In genomic region chr9:114843634-114844016, GRCm38 (mm10) we compare ENCODE assay signal across 8 mouse cellular contexts. TPM values are rescaled to one million over a fixed set of nuclear protein-coding genes. Genes with fewer than 3 reads are reported as not detected.
DNase-seq lines count a peak whose midpoint lies in the region; ATAC-seq and TF ChIP-seq lines count a peak whose summit lies in the region.

No protein-coding gene starts in this region.

- DNase-seq in testis, postnatal 14 days (ENCODE audit: low spot score) = no peak
- peak; percentile 13 to 22 for DNase-seq in cerebellum, postnatal 36 days
- DNase-seq in ovary, postnatal 14 days (ENCODE audit: low spot score) = peak; percentile 15

- H3K4me1 ChIP-seq in testis, adult 2 months (ENCODE audit: control insufficient read depth, insufficient read depth, low read length) = peaks cover 15% of the 10 kb centered on the region
- peaks cover 3% of the 10 kb centered on the region; the same call in 1 of the 2 replicates for H3K4me1 ChIP-seq in heart, embryonic 11.5 days (ENCODE audit: control insufficient read depth, insufficient read depth, low read length)
- no peaks in the 10 kb centered on the region for H3K4me1 ChIP-seq in kidney, embryonic 14.5 days (ENCODE audit: control insufficient read depth, insufficient read depth, low read length)
- peaks cover 32% of the 10 kb centered on the region for H3K4me1 ChIP-seq in lung, embryonic 15.5 days

- H3K36me3 ChIP-seq in testis, adult 2 months (ENCODE audit: control insufficient read depth, insufficient read depth, low read length) = no peaks in the 10 kb centered on the region
- H3K36me3 ChIP-seq in heart, embryonic 11.5 days (ENCODE audit: control insufficient read depth, insufficient read depth, low read length) = no peaks in the 10 kb centered on the region
- no peaks in the 10 kb centered on the region for H3K36me3 ChIP-seq in kidney, embryonic 14.5 days (ENCODE audit: control insufficient read depth, insufficient read depth, low read length)
- no peaks in the 10 kb centered on the region; the same call in 1 of the 2 replicates for H3K36me3 ChIP-seq in lung, embryonic 15.5 days

- ATAC-seq in heart, embryonic 11.5 days (replicated peaks; ENCODE audit: insufficient number of reproducible peaks, low FRiP score, low TSS enrichment) = peak; percentile 50
- peak; percentile 65 for ATAC-seq in kidney, embryonic 14.5 days (ENCODE audit: low FRiP score, low TSS enrichment)
- peak; percentile 43; the same call in 1 of the 2 replicates for ATAC-seq in lung, embryonic 15.5 days (ENCODE audit: borderline replicate concordance, extremely low read depth, low FRiP score, low TSS enrichment)
- ATAC-seq in monocyte, adult 5-6 weeks (replicated peaks; ENCODE audit: insufficient number of reproducible peaks, low FRiP score, low TSS enrichment, poor library complexity, severe bottlenecking) = no peak

- TF ChIP-seq CTCF in testis, adult 2 months (IDR thresholded peaks at IDR 0.05; ENCODE audit: control insufficient read depth, insufficient read depth, insufficient replicate concordance, low read depth, low read length) = no peak

- no peaks in the 10 kb centered on the region for H3K9me3 ChIP-seq in heart, embryonic 11.5 days (replicated peaks; ENCODE audit: control insufficient read depth, low read length)
- no peaks in the 10 kb centered on the region for H3K9me3 ChIP-seq in kidney, embryonic 14.5 days (ENCODE audit: control insufficient read depth, low read length)
- H3K9me3 ChIP-seq in lung, embryonic 15.5 days = no peaks in the 10 kb centered on the region

- peak overlapping the region; percentile 75 for H3K9ac ChIP-seq in heart, embryonic 11.5 days (ENCODE audit: low read depth, low read length)
- H3K9ac ChIP-seq in kidney, embryonic 14.5 days (ENCODE audit: low read depth, low read length) = peak overlapping the region; percentile 67
- peak overlapping the region; percentile 67 for H3K9ac ChIP-seq in lung, embryonic 15.5 days

- H3K4me3 ChIP-seq in testis, adult 2 months (ENCODE audit: control insufficient read depth, low read depth, low read length) = peak overlapping the region; percentile 86
- H3K4me3 ChIP-seq in heart, embryonic 11.5 days (ENCODE audit: low read depth, low read length) = peak overlapping the region; percentile 66
- H3K4me3 ChIP-seq in kidney, embryonic 14.5 days (ENCODE audit: low read length) = peak overlapping the region; percentile 72
- H3K4me3 ChIP-seq in lung, embryonic 15.5 days = peak overlapping the region; percentile 69

- no peak for TF ChIP-seq POLR2A in testis, adult 2 months (IDR thresholded peaks at IDR 0.05; ENCODE audit: control insufficient read depth, low read depth, low read length)

- no peak overlapping the region for H3K27ac ChIP-seq in testis, adult 2 months (ENCODE audit: control insufficient read depth, insufficient read depth, low read depth, low read length)
- H3K27ac ChIP-seq in heart, embryonic 11.5 days (ENCODE audit: low read depth, low read length) = peak overlapping the region; percentile 29; the same call in 1 of the 2 replicates
- H3K27ac ChIP-seq in kidney, embryonic 14.5 days (ENCODE audit: low read depth, low read length) = peak overlapping the region; percentile 76
- H3K27ac ChIP-seq in lung, embryonic 15.5 days = peak overlapping the region; percentile 91

- peak overlapping the region; percentile 96 for H3K4me2 ChIP-seq in heart, embryonic 11.5 days
- H3K4me2 ChIP-seq in kidney, embryonic 14.5 days (replicated peaks; ENCODE audit: low read depth, low read length) = peak overlapping the region; percentile 94
- peak overlapping the region; percentile 89 for H3K4me2 ChIP-seq in lung, embryonic 15.5 days

- H3K27me3 ChIP-seq in testis, adult 2 months (ENCODE audit: control insufficient read depth, insufficient read depth, low read length) = peaks cover 2% of the 10 kb centered on the region; the same call in 1 of the 2 replicates
- H3K27me3 ChIP-seq in heart, embryonic 11.5 days (ENCODE audit: control insufficient read depth, insufficient read depth, low read length) = no peaks in the 10 kb centered on the region
- peaks cover 6% of the 10 kb centered on the region; the same call in 1 of the 2 replicates for H3K27me3 ChIP-seq in kidney, embryonic 14.5 days (ENCODE audit: control insufficient read depth, insufficient read depth, low read length)
- H3K27me3 ChIP-seq in lung, embryonic 15.5 days = no peaks in the 10 kb centered on the region

- WGBS in heart, embryonic 11.5 days (ENCODE audit: insufficient replicate concordance) = under 1% methylated on average over 39 of the region's 40 CpGs
- WGBS in kidney, embryonic 14.5 days = under 1% methylated on average over 40 of the region's 40 CpGs
- WGBS in lung, embryonic 15.5 days = under 1% methylated on average over 39 of the region's 40 CpGs

RNA-seq across cellular contexts. Expression of gene Cmtm8, which starts 0.3 kb away (rescaled TPM):
- polyA plus RNA-seq in testis, adult 2 months (2012; rRNA removed) = 1.7 and 2.1 TPM in 2 replicates
- 14.4 and 16.2 TPM in 2 replicates for polyA plus RNA-seq in heart, embryonic 11.5 days (2014; fragmentation: Nextera tagmentation; extraction: Ambion mirVana)
- 36.0 and 43.0 TPM in 2 replicates for polyA plus RNA-seq in kidney, embryonic 14.5 days (2014; fragmentation: Nextera tagmentation; extraction: Ambion mirVana)
- polyA plus RNA-seq in lung, embryonic 15.5 days (2015; fragmentation: Nextera tagmentation; extraction: Ambion mirVana) = 93.2 and 102 TPM in 2 replicates
- total RNA-seq in monocyte, adult 5-6 weeks (2017) = 1.2 TPM in 1 of 3 replicates, not detected in the others
